Mouse (Mus musculus) CH12.LX (cell line): ENCODE measurements around the gene Fam89a. TPM values are rescaled to one million over a fixed set of nuclear protein-coding genes. Genes with fewer than 3 reads are reported as not detected.

Source experiments
- DNase-seq: peaks from one replicate; pipeline ENCODE4 v3.0.0-alpha.2; 2013; ENCODE audit errors: extremely low read depth
- H3K27ac ChIP-seq: 2 replicates; pipeline ENCODE4 v1.5.1; 2012; ENCODE audit warnings: low read depth, mild to moderate bottlenecking, control low read depth, moderate library complexity; ENCODE audit not compliant: insufficient read depth
- H3K27me3 ChIP-seq: replicated peaks from 2 replicates; pipeline ENCODE3; 2012; ENCODE audit warnings: inconsistent platforms
- H3K36me3 ChIP-seq, 2 experiments: replicated peaks in 1 of 2; 2 replicates each; pipeline versions ENCODE3 to v1.6.1; 2012; ENCODE audit warnings: inconsistent platforms in 1 of 2, low read length in 1 of 2, mild to moderate bottlenecking in 1 of 2, mixed read lengths in 1 of 2, moderate library complexity in 1 of 2; ENCODE audit not compliant: control insufficient read depth in 1 of 2, insufficient read depth in 1 of 2
- H3K4me1 ChIP-seq, 2 experiments: 2 replicates each; pipeline ENCODE4 v1.6.1; 2012; ENCODE audit warnings: inconsistent platforms in 1 of 2, moderate library complexity in 1 of 2; ENCODE audit not compliant: insufficient read depth in 2 of 2, control insufficient read depth in 1 of 2
- H3K4me2 ChIP-seq: 2 replicates; pipeline ENCODE4 v1.6.1; 2012; ENCODE audit warnings: low read depth, mild to moderate bottlenecking, control low read depth; ENCODE audit not compliant: poor library complexity, insufficient read depth, severe bottlenecking
- H3K4me3 ChIP-seq, 3 experiments: fragments of 150-350 bp in 1 of 3; sonication (generic) in 1 of 3; replicated peaks in 1 of 3; 2 replicates each; pipeline versions ENCODE3 to v1.5.1; 2011 to 2012; ENCODE audit warnings: low read depth in 2 of 3, low read length in 2 of 3, mild to moderate bottlenecking in 2 of 3, moderate library complexity in 2 of 3, control low read depth in 1 of 3, improper control_type of control experiment in 1 of 3, inconsistent platforms in 1 of 3, mixed read lengths in 1 of 3; ENCODE audit not compliant: poor library complexity in 1 of 3
- H3K79me2 ChIP-seq: replicated peaks from 2 replicates; pipeline ENCODE4 v1.6.1; 2012; ENCODE audit warnings: mild to moderate bottlenecking, moderate library complexity; ENCODE audit not compliant: control insufficient read depth, poor library complexity, insufficient read depth, severe bottlenecking; ENCODE audit errors: extremely low read depth
- H3K9ac ChIP-seq: 2 replicates; pipeline ENCODE4 v1.6.1; 2012; ENCODE audit warnings: low read depth, mild to moderate bottlenecking, control low read depth, moderate library complexity; ENCODE audit not compliant: insufficient read depth
- H3K9me3 ChIP-seq: replicated peaks from 2 replicates; pipeline ENCODE3; 2012; ENCODE audit warnings: low read length, inconsistent platforms, mixed read lengths
- BHLHE40 ChIP-seq: IDR thresholded peaks from 2 replicates; pipeline ENCODE4 v1.6.1; 2011; ENCODE audit warnings: mild to moderate bottlenecking, low read depth, low read length, improper control_type of control experiment
- CHD2 ChIP-seq: IDR thresholded peaks from 2 replicates; pipeline ENCODE4 v1.6.1; 2011; ENCODE audit warnings: low read length, improper control_type of control experiment
- CTCF ChIP-seq, 2 experiments: IDR thresholded peaks in 1 of 2; conservative IDR thresholded peaks in 1 of 2; 2 replicates each; pipeline ENCODE4 v1.5.1; 2011 to 2012; ENCODE audit warnings: low read depth in 2 of 2, low read length in 2 of 2, improper control_type of control experiment in 1 of 2, inconsistent platforms in 1 of 2, mild to moderate bottlenecking in 1 of 2, moderate library complexity in 1 of 2
- IRF4 ChIP-seq: IDR thresholded peaks from 2 replicates; pipeline ENCODE4 v1.6.1; 2014; ENCODE audit warnings: low read depth, mild to moderate bottlenecking, inconsistent platforms, low read length, improper control_type of control experiment
- JUND ChIP-seq: conservative IDR thresholded peaks from 2 replicates; pipeline ENCODE4 v1.6.1; 2011; ENCODE audit warnings: low read depth, low read length, improper control_type of control experiment
- KAT2A ChIP-seq: IDR thresholded peaks from 2 replicates; pipeline ENCODE4 v1.6.1; 2012; ENCODE audit warnings: low read length, improper control_type of control experiment, inconsistent platforms; ENCODE audit not compliant: insufficient replicate concordance
- MAFK ChIP-seq: IDR thresholded peaks from 2 replicates; pipeline ENCODE4 v1.6.1; 2011; ENCODE audit warnings: low read length, improper control_type of control experiment; ENCODE audit not compliant: insufficient replicate concordance
- MAZ ChIP-seq: IDR thresholded peaks from 2 replicates; pipeline ENCODE4 v1.6.1; 2012; ENCODE audit warnings: low read depth, mild to moderate bottlenecking, inconsistent platforms, low read length, improper control_type of control experiment, moderate library complexity
- MEF2A ChIP-seq: IDR thresholded peaks from 2 replicates; pipeline ENCODE4 v1.6.1; 2014; ENCODE audit warnings: low read depth, mild to moderate bottlenecking, inconsistent platforms, low read length, improper control_type of control experiment, borderline replicate concordance
- MYC ChIP-seq: IDR thresholded peaks from 2 replicates; pipeline ENCODE4 v1.6.1; 2011; ENCODE audit warnings: low read depth, mild to moderate bottlenecking, improper control_type of control experiment, low read length
- NRF1 ChIP-seq: IDR thresholded peaks from 2 replicates; pipeline ENCODE4 v1.6.1; 2014; ENCODE audit warnings: low read depth, mild to moderate bottlenecking, inconsistent platforms, low read length, improper control_type of control experiment, moderate library complexity
- POLR2A ChIP-seq: IDR thresholded peaks from 2 replicates; pipeline ENCODE4 v1.6.1; 2011; ENCODE audit warnings: low read depth, mild to moderate bottlenecking, improper control_type of control experiment, low read length
- RAD21 ChIP-seq: IDR thresholded peaks from 2 replicates; pipeline ENCODE4 v1.6.1; 2011; ENCODE audit warnings: low read depth, mild to moderate bottlenecking, low read length, improper control_type of control experiment, moderate library complexity
- SMC3 ChIP-seq: IDR thresholded peaks from 2 replicates; pipeline ENCODE4 v1.6.1; 2011; ENCODE audit warnings: low read depth, low read length, improper control_type of control experiment
- ZMIZ1 ChIP-seq: IDR thresholded peaks from 2 replicates; pipeline ENCODE4 v1.6.1; 2012; ENCODE audit warnings: low read depth, mild to moderate bottlenecking, inconsistent platforms, low read length, improper control_type of control experiment
- ZNF384 ChIP-seq: IDR thresholded peaks from 2 replicates; pipeline ENCODE4 v1.6.1; 2012; ENCODE audit warnings: low read depth, low read length, improper control_type of control experiment, inconsistent platforms
- dilution Hi-C: fragments of 300-500 bp; cut with MboI; formaldehyde crosslinking; loops from 2 replicates; pipeline ENCODE4 v1.14.3; 2020; ENCODE audit warnings: low sequenced_read_pairs; ENCODE audit not compliant: extremely low pct_unique_long_range_greater_than_20kb, extremely low pct_ligation_motif_present
- in situ Hi-C: fragments of 300-500 bp; cut with MboI; formaldehyde crosslinking; loops from 3 replicates; pipeline ENCODE4 v1.14.3; 2019; ENCODE audit warnings: low sequenced_read_pairs, low pct_ligation_motif_present, low pct_unique_long_range_greater_than_20kb, mixed read lengths
- polyA plus RNA-seq: library from polyadenylated mRNA; unstranded; fragments of >175 nt; gene quantifications from 2 replicates; pipeline ENCODE4 v1.2.1, GENCODE M21; 2012; ENCODE audit warnings: low read depth; ENCODE audit not compliant: insufficient read length
- total RNA-seq, 2 experiments: library from RNA; depleted of rRNA; stranded (reverse); fragments of 300-350 nt in 1 of 2; fragments of >200 nt in 1 of 2; gene quantifications; 2 replicates each; pipeline ENCODE4 v1.2.3; 2012 to 2014

Fam89a gene
- total and polyA plus RNA-seq, 3 experiments, result 2.5 to 4.8 (median 3.7) TPM

DNA sequence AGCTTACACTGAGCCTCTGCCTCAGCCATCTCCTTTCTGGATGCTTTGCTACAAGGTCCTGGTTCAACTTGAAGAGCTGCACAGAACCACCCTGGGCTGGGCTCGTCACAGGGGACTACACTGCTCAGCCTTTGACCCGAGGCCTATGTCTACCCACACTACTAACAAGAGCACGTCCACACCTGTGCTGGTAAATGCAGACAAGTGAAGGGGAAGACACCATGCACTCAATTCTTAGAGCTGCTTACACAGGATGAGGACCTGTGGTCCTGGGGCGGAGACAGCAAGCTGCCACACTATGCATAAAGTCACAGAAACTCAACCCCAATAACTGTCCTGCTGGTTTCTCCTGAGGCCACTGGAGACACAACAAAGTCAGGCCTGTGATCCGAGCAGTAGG, 51.4 kb downstream of the Fam89a start:
- peak overlapping the region; percentile 26; the same call in 1 of the 2 replicates for H3K27ac ChIP-seq
- TF ChIP-seq MYC (no peak), ZNF384 (no peak), ZMIZ1 (no peak), MAFK (no peak), KAT2A (no peak)
- in situ Hi-C loops, result no loop called here

GRCm38 (mm10) chr8:124695424-124696100, 56.1 kb downstream of the Fam89a start:
- Histone ChIP-seq H3K9me3 (no peaks in the 10 kb centered on the region), H3K36me3 (peaks cover 56 to 90% of the 10 kb centered on the region in 2 experiments), H3K79me2 (no peaks in the 10 kb centered on the region), H3K4me3 (no peak overlapping the region), H3K4me2 (no peak overlapping the region), H3K4me1 (peaks cover 3 to 8% of the 10 kb centered on the region in 2 experiments; a peak in 3 of 4 replicates), H3K27me3 (no peaks in the 10 kb centered on the region), H3K27ac (no peak overlapping the region), H3K9ac (no peak overlapping the region)
- dilution Hi-C loops, result no loop called here
- in situ Hi-C loops, result no loop called here
- TF ChIP-seq BHLHE40 (no peak), CTCF (conservative IDR thresholded peaks at IDR 0.05 in 1 of 2, IDR thresholded peaks at IDR 0.05 in 1 of 2; ENCODE audit: low read depth in 2 of 2, low read length in 2 of 2) (no peak), JUND (no peak), KAT2A (no peak), IRF4 (no peak), POLR2A (no peak), MAZ (no peak), CHD2 (no peak), MEF2A (no peak), RAD21 (no peak), SMC3 (no peak), NRF1 (no peak)
- no peak for DNase-seq

More for the DNA sequence above, 51.4 kb downstream of the Fam89a start:
- peaks cover 8 to 23% of the 10 kb centered on the region in 2 experiments for H3K4me1 ChIP-seq
- no peaks in the 10 kb centered on the region for H3K79me2 ChIP-seq
- H3K4me3 ChIP-seq, result no peak overlapping the region
- peaks cover 45 to 83% of the 10 kb centered on the region in 2 experiments for H3K36me3 ChIP-seq
- no peak overlapping the region for H3K9ac ChIP-seq
- H3K9me3 ChIP-seq, result no peaks in the 10 kb centered on the region
- dilution Hi-C loops, result no loop called here
- H3K4me2 ChIP-seq, result no peak overlapping the region
- no peaks in the 10 kb centered on the region for H3K27me3 ChIP-seq
- DNase-seq, result no peak
